30 mouse cellular contexts compared by ENCODE assay signal in the genomic region with DNA sequence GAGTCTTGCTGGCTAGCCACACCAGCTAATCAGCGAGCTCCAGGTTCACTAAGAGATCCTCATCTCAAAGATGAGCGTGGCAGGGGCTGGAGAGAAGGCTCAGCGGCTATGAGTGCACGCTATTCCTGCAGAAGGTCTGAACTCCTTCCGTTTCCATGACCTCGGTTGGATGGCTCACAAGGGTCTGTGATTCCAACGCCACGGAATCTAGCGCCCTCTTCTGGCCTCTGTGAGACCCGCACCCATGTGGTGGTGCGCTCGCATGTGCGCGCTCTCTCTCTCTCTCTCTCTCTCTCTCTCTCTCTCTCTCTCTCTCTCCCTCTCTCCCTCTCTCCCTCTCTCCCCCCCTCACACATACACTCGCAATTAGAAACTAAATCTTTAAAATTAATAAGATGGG.
DNase-seq lines count a peak whose midpoint lies in the region; ATAC-seq and TF ChIP-seq lines count a peak whose summit lies in the region.
"Had no signal": no experiment of that assay in that cellular context is flagged by ENCODE, and none has a peak within 500 bp of the region (broad histone marks: within the 10 kb centered on the region; RNA-seq: fewer than 3 reads in every experiment).

No protein-coding gene starts in this region.

- H3K27ac ChIP-seq in hindbrain, postnatal 0 days = no peak overlapping the region
- no peak overlapping the region for H3K27ac ChIP-seq in hindbrain, embryonic 10.5 days
- H3K27ac ChIP-seq in lung, embryonic 14.5 days (ENCODE audit: low read depth) = no peak overlapping the region
- H3K27ac ChIP-seq: embryonic facial prominence, embryonic 13.5 days; forebrain, embryonic 12.5 days; heart, embryonic 10.5 days; heart, embryonic 15.5 days; hindbrain, embryonic 12.5 days; layer of hippocampus, adult 2 months; liver, embryonic 15.5 days; neural tube, embryonic 13.5 days; stomach, embryonic 15.5 days had no signal

- ATAC-seq in hindbrain, postnatal 0 days = no peak
- ATAC-seq in lung, embryonic 14.5 days (ENCODE audit: insufficient read depth) = no peak
- no peak for ATAC-seq in frontal cortex, adult (ENCODE audit: low TSS enrichment)

- H3K36me3 ChIP-seq in hindbrain, postnatal 0 days (ENCODE audit: insufficient read depth, low read length) = no peaks in the 10 kb centered on the region
- H3K36me3 ChIP-seq in hindbrain, embryonic 10.5 days = no peaks in the 10 kb centered on the region
- no peaks in the 10 kb centered on the region for H3K36me3 ChIP-seq in lung, embryonic 14.5 days (ENCODE audit: insufficient read depth)
- no peaks in the 10 kb centered on the region for H3K36me3 ChIP-seq in E14TG2a.4 (ENCODE audit: insufficient read depth, low read length)
- H3K36me3 ChIP-seq: embryonic facial prominence, embryonic 13.5 days; forebrain, embryonic 12.5 days; heart, embryonic 10.5 days; heart, embryonic 15.5 days; hindbrain, embryonic 12.5 days; liver, embryonic 15.5 days; neural tube, embryonic 13.5 days; stomach, embryonic 15.5 days had no signal

- no peaks in the 10 kb centered on the region for H3K27me3 ChIP-seq in hindbrain, postnatal 0 days (ENCODE audit: insufficient read depth, low read length)
- no peaks in the 10 kb centered on the region for H3K27me3 ChIP-seq in hindbrain, embryonic 10.5 days (ENCODE audit: insufficient read depth, poor library complexity, severe bottlenecking)
- no peaks in the 10 kb centered on the region for H3K27me3 ChIP-seq in lung, embryonic 14.5 days (ENCODE audit: insufficient read depth, low read length)
- H3K27me3 ChIP-seq in E14TG2a.4 (ENCODE audit: insufficient read depth, low read length) = 0 out of 2 replicates have a peak, but pooled peaks cover 4% of the 10 kb centered on the region
- H3K27me3 ChIP-seq: embryonic facial prominence, embryonic 13.5 days; heart, embryonic 15.5 days; hindbrain, embryonic 12.5 days; liver, embryonic 15.5 days; neural tube, embryonic 13.5 days; stomach, embryonic 15.5 days had no signal

- H3K9me3 ChIP-seq in hindbrain, postnatal 0 days (ENCODE audit: low read length) = no peaks in the 10 kb centered on the region
- 0 out of 2 replicates have a peak, but pooled peaks cover 8% of the 10 kb centered on the region for H3K9me3 ChIP-seq in hindbrain, embryonic 10.5 days
- H3K9me3 ChIP-seq in lung, embryonic 14.5 days (ENCODE audit: low read depth, low read length) = no peaks in the 10 kb centered on the region
- H3K9me3 ChIP-seq in E14TG2a.4 (ENCODE audit: low read length) = no peaks in the 10 kb centered on the region
- H3K9me3 ChIP-seq: embryonic facial prominence, embryonic 13.5 days; forebrain, embryonic 12.5 days; heart, embryonic 10.5 days; heart, embryonic 15.5 days; hindbrain, embryonic 12.5 days; liver, embryonic 15.5 days; neural tube, embryonic 13.5 days; stomach, embryonic 15.5 days had no signal

- H3K9ac ChIP-seq in hindbrain, postnatal 0 days (replicated peaks; ENCODE audit: low read length) = no peak overlapping the region
- no peak overlapping the region for H3K9ac ChIP-seq in lung, embryonic 14.5 days
- H3K9ac ChIP-seq: embryonic facial prominence, embryonic 13.5 days; forebrain, embryonic 12.5 days; heart, embryonic 15.5 days; hindbrain, embryonic 12.5 days; liver, embryonic 15.5 days; neural tube, embryonic 13.5 days; stomach, embryonic 15.5 days had no signal

- H3K4me2 ChIP-seq in hindbrain, postnatal 0 days (ENCODE audit: low read depth, low read length) = no peak overlapping the region
- H3K4me2 ChIP-seq in lung, embryonic 14.5 days = no peak overlapping the region
- H3K4me2 ChIP-seq: embryonic facial prominence, embryonic 13.5 days; forebrain, embryonic 12.5 days; heart, embryonic 15.5 days; hindbrain, embryonic 12.5 days; liver, embryonic 15.5 days; neural tube, embryonic 13.5 days; stomach, embryonic 15.5 days had no signal

- H3K4me1 ChIP-seq in hindbrain, postnatal 0 days (ENCODE audit: insufficient read depth, low read length) = peaks cover 17% of the 10 kb centered on the region
- peaks cover 38% of the 10 kb centered on the region for H3K4me1 ChIP-seq in hindbrain, embryonic 10.5 days (replicated peaks)
- H3K4me1 ChIP-seq in lung, embryonic 14.5 days (ENCODE audit: insufficient read depth) = no peaks in the 10 kb centered on the region
- H3K4me1 ChIP-seq in E14TG2a.4 (replicated peaks; ENCODE audit: low read depth, low read length) = peaks cover 19% of the 10 kb centered on the region
- H3K4me1 ChIP-seq: liver, embryonic 15.5 days; stomach, embryonic 15.5 days had no signal

- no peak overlapping the region for H3K4me3 ChIP-seq in hindbrain, postnatal 0 days (ENCODE audit: low read length)
- no peak overlapping the region for H3K4me3 ChIP-seq in hindbrain, embryonic 10.5 days
- no peak overlapping the region for H3K4me3 ChIP-seq in lung, embryonic 14.5 days (ENCODE audit: low read depth, low read length)
- no peak overlapping the region for H3K4me3 ChIP-seq in E14TG2a.4 (replicated peaks; ENCODE audit: low read length)
- H3K4me3 ChIP-seq: embryonic facial prominence, embryonic 13.5 days; erythroblast, embryonic 14.5 days; forebrain, embryonic 12.5 days; heart, embryonic 10.5 days; heart, embryonic 15.5 days; hindbrain, embryonic 12.5 days; layer of hippocampus, adult 2 months; liver, embryonic 15.5 days; neural tube, embryonic 13.5 days; stomach, embryonic 15.5 days had no signal

- peak; percentile 9; the same call in 1 of the 2 replicates for TF ChIP-seq CTCF in hindbrain, postnatal 0 days (IDR thresholded peaks at IDR 0.05; ENCODE audit: low read depth)
- peak; percentile 30 for TF ChIP-seq CTCF in lung, embryonic 14.5 days (IDR thresholded peaks at IDR 0.05; ENCODE audit: low read depth)
- TF ChIP-seq CTCF in E14TG2a.4 (conservative IDR thresholded peaks at IDR 0.05; ENCODE audit: low read length) = peak; percentile 20

- WGBS in hindbrain, postnatal 0 days = 94% methylated on average over 15 of the region's 15 CpGs
- WGBS in hindbrain, embryonic 10.5 days = 92% methylated on average over 15 of the region's 15 CpGs
- 92% methylated on average over 15 of the region's 15 CpGs for WGBS in lung, embryonic 14.5 days

- no peak for DNase-seq in hindbrain, postnatal 0 days (ENCODE audit: low spot score)
- DNase-seq in hindbrain, embryonic 10.5 days (ENCODE audit: low spot score) = no peak
- no peak for DNase-seq in lung, embryonic 14.5 days
- no peak for DNase-seq in lung, adult 18-20 months
- peak; percentile 65 for DNase-seq in R1 (ENCODE audit: low read depth, low spot score)
- no peak for DNase-seq in layer of hippocampus, adult 8-10 months (ENCODE audit: low spot score in 2 of 2)
- DNase-seq: adrenal gland, postnatal 14 days; cerebellum, adult 18-20 months; cerebellum, postnatal 10 days; gastrocnemius, postnatal 25 days; heart, adult 11 months; kidney, adult 11 months; kidney, postnatal 36 days; left cerebral cortex, postnatal 4 days; lung, postnatal 10 days; right cerebral cortex, postnatal 25 days; thymus, adult 2 months; thymus, postnatal 36 days had no signal
